ENCODE assay signal across 20 mouse cellular contexts in genomic region chr6:114663707-114664106, GRCm38 (mm10). TPM values are rescaled to one million over a fixed set of nuclear protein-coding genes. Genes with fewer than 3 reads are reported as not detected.
DNase-seq lines count a peak whose midpoint lies in the region; ATAC-seq and TF ChIP-seq lines count a peak whose summit lies in the region.
"Had no signal": no experiment of that assay in that cellular context is flagged by ENCODE, and none has a peak within 500 bp of the region (broad histone marks: within the 10 kb centered on the region; RNA-seq: fewer than 3 reads in every experiment).

No protein-coding gene starts in this region.

- no peaks in the 10 kb centered on the region for H3K4me1 ChIP-seq in forebrain, postnatal 0 days (ENCODE audit: insufficient read depth)
- H3K4me1 ChIP-seq in forebrain, embryonic 13.5 days = no peaks in the 10 kb centered on the region
- H3K4me1 ChIP-seq: hindbrain, embryonic 15.5 days; limb, embryonic 10.5 days; neural tube, embryonic 15.5 days had no signal

- DNase-seq in forebrain, postnatal 0 days = peak; percentile 33
- DNase-seq in layer of hippocampus, adult 2 months (ENCODE audit: low spot score in 2 of 2) = peak; percentile 20 to 56
- no peak for DNase-seq in layer of hippocampus, adult 8-10 months (ENCODE audit: low spot score in 2 of 2)
- peak; percentile 31 for DNase-seq in brain, adult 2 months (ENCODE audit: low read depth, low spot score)
- DNase-seq in skeletal muscle tissue, adult 2 months (ENCODE audit: low read depth, low spot score) = peak; percentile 49
- DNase-seq in left cerebral cortex, postnatal 14 days (ENCODE audit: low spot score in 2 of 2) = no peak
- DNase-seq: cerebellum, adult 8-10 months; gastrocnemius, postnatal 25 days; kidney, postnatal 4 days; thymus, adult 18-20 months; thymus, postnatal 4 days had no signal

- 63% methylated on average over 2 of the region's 2 CpGs for WGBS in forebrain, postnatal 0 days
- WGBS in forebrain, embryonic 13.5 days = 82% methylated on average over 2 of the region's 2 CpGs

- TF ChIP-seq CTCF in forebrain, postnatal 0 days (IDR thresholded peaks at IDR 0.05; ENCODE audit: low read depth) = no peak
- no peak for TF ChIP-seq CTCF in layer of hippocampus, adult 2 months (conservative IDR thresholded peaks at IDR 0.05)

- no peaks in the 10 kb centered on the region for H3K27me3 ChIP-seq in forebrain, postnatal 0 days (ENCODE audit: insufficient read depth, low read length)
- H3K27me3 ChIP-seq in forebrain, embryonic 13.5 days = no peaks in the 10 kb centered on the region
- H3K27me3 ChIP-seq: CH12.LX; heart, embryonic 13.5 days; hindbrain, embryonic 15.5 days; intestine, embryonic 15.5 days; liver, embryonic 12.5 days; neural tube, embryonic 15.5 days had no signal

- H3K36me3 ChIP-seq in forebrain, postnatal 0 days (ENCODE audit: insufficient read depth) = no peaks in the 10 kb centered on the region
- no peaks in the 10 kb centered on the region for H3K36me3 ChIP-seq in forebrain, embryonic 13.5 days (ENCODE audit: poor library complexity, severe bottlenecking)
- H3K36me3 ChIP-seq: heart, embryonic 13.5 days; hindbrain, embryonic 15.5 days; intestine, embryonic 15.5 days; limb, embryonic 10.5 days; liver, embryonic 12.5 days; neural tube, embryonic 15.5 days had no signal

- H3K4me2 ChIP-seq in forebrain, postnatal 0 days (ENCODE audit: low read depth) = no peak overlapping the region
- H3K4me2 ChIP-seq in forebrain, embryonic 13.5 days = no peak overlapping the region
- H3K4me2 ChIP-seq: heart, embryonic 13.5 days; hindbrain, embryonic 15.5 days; intestine, embryonic 15.5 days; liver, embryonic 12.5 days; neural tube, embryonic 15.5 days had no signal

- H3K9ac ChIP-seq in forebrain, postnatal 0 days = no peak overlapping the region
- no peak overlapping the region for H3K9ac ChIP-seq in forebrain, embryonic 13.5 days
- H3K9ac ChIP-seq: heart, embryonic 13.5 days; hindbrain, embryonic 15.5 days; intestine, embryonic 15.5 days; liver, embryonic 12.5 days; neural tube, embryonic 15.5 days had no signal

- no peak overlapping the region for H3K27ac ChIP-seq in forebrain, postnatal 0 days (ENCODE audit: low read depth, low read length)
- H3K27ac ChIP-seq in forebrain, embryonic 13.5 days = no peak overlapping the region
- H3K27ac ChIP-seq in layer of hippocampus, adult 2 months = no peak overlapping the region
- H3K27ac ChIP-seq: heart, embryonic 13.5 days; hindbrain, embryonic 15.5 days; intestine, embryonic 15.5 days; limb, embryonic 10.5 days; liver, embryonic 12.5 days; neural tube, embryonic 15.5 days had no signal

- no peaks in the 10 kb centered on the region for H3K9me3 ChIP-seq in forebrain, postnatal 0 days (ENCODE audit: low read length)
- H3K9me3 ChIP-seq in forebrain, embryonic 13.5 days (replicated peaks) = no peaks in the 10 kb centered on the region
- H3K9me3 ChIP-seq: heart, embryonic 13.5 days; hindbrain, embryonic 15.5 days; intestine, embryonic 15.5 days; limb, embryonic 10.5 days; liver, embryonic 12.5 days; neural tube, embryonic 15.5 days had no signal

- intact Hi-C loops in left cerebral cortex, postnatal 14 days (cut with DNase I) = no loop called here

- H3K4me3 ChIP-seq in forebrain, postnatal 0 days (ENCODE audit: low read depth, low read length) = no peak overlapping the region
- H3K4me3 ChIP-seq in forebrain, embryonic 13.5 days = no peak overlapping the region
- no peak overlapping the region for H3K4me3 ChIP-seq in layer of hippocampus, adult 2 months
- H3K4me3 ChIP-seq: heart, embryonic 13.5 days; hindbrain, embryonic 15.5 days; intestine, embryonic 15.5 days; limb, embryonic 10.5 days; liver, embryonic 12.5 days; neural tube, embryonic 15.5 days had no signal

- peak; percentile 32 for ATAC-seq in forebrain, postnatal 0 days
- ATAC-seq in forebrain, embryonic 13.5 days = no peak
- ATAC-seq: intestine, embryonic 15.5 days; liver, embryonic 12.5 days; midbrain, embryonic 16.5 days had no signal

RNA-seq across cellular contexts. Expression of gene Atg7, which starts 20.8 kb away (rescaled TPM):
- total RNA-seq in forebrain, postnatal 0 days (2014; rRNA removed) = 14.5 and 18.9 TPM in 2 replicates
- 18.9 and 19.1 TPM in 2 replicates for polyA plus RNA-seq in forebrain, postnatal 0 days (2015; fragmentation: Nextera tagmentation; extraction: Ambion mirVana)
- polyA plus RNA-seq in forebrain, embryonic 13.5 days (2015; fragmentation: Nextera tagmentation; extraction: Ambion mirVana) = 18.3 and 18.5 TPM in 2 replicates
- total RNA-seq in layer of hippocampus, adult 2 months (2021) = 10 to 100 TPM; 24.7 to 26.5 TPM
- 10 to 100 TPM; 21.0 to 28.8 (median 28.3) TPM for total RNA-seq in layer of hippocampus, adult 8-10 months (2022)
- total RNA-seq in left cerebral cortex, postnatal 14 days (2021) = 10 to 100 TPM; 25.5 to 26.2 TPM

Comparison
In these comparisons a context has a peak if more than half of its experiments do, and no peak if none do; other contexts are left out.
1. DNase-seq: peak in forebrain, postnatal 0 days (single experiment), layer of hippocampus, adult 2 months (2 of 2), brain, adult 2 months (single experiment) and skeletal muscle tissue, adult 2 months (single experiment); none in layer of hippocampus, adult 8-10 months (0 of 2) and left cerebral cortex, postnatal 14 days (0 of 2).